Mouse (Mus musculus) gastrocnemius, adult 8-10 months (tissue): ENCODE data around the gene Gm1979. TPM values are rescaled to one million over a fixed set of nuclear protein-coding genes. Genes with fewer than 3 reads are reported as not detected.
"Not testable (repeated sequence)": the region's sequence is repeated elsewhere in the genome, so short reads cannot be mapped to it uniquely, and the experiment has no call there.

Experiments used
- DNase-seq, 2 experiments: peaks; one replicate each; pipeline ENCODE4 v3.0.0; 2022; ENCODE audit warnings: low spot score in 2 of 2
- total RNA-seq, 4 experiments: library from RNA; stranded (reverse); gene quantifications; 2 replicates each; pipeline ENCODE4 v1.2.4; 2022

The Gm1979 gene
- total RNA-seq = not detected

DNA sequence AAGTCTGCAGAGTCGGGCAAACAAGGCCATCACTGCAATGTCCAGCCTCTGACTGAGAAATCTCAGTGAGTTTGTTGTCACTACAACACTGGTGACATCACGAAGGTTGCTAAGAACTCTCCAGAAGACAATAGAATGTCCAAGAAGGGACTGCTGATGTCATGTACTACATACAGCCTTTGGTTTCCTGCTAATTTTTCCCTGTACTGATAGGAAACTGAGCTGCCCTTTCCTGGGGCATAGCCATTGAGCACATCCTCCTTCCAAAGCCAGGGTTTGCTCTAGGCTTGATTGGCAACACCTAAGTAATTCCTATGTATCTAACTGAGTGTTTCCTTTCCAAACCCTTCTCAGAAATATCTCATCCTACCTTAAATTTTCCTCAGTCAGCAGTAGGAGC is at the start of gene Gm1979:
Gm1979 (minus strand) TSS at position 101 of the 400 bp plus-strand sequence.
- DNase-seq = not testable (repeated sequence)

DNA sequence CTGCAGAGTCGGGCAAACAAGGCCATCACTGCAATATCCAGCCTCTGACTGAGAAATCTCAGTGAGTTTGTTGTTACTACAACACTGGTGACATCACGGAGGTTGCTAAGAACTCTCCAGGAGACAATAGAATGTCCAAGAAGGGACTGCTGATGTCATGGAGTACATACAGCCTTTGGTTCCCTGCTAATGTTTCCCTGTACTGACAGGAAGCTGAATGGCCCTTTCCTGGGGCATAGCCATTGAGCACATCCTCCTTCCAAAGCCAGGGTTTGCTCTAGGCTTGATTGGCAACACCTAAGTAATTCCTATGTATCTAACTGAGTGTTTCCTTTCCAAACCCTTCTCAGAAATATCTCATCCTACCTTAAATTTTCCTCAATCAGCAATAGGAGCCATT is 34.9 kb upstream of the Gm1979 start, which contains the start of gene Speer4a:
Speer4a (minus strand) TSS at position 101 of the 400 bp plus-strand sequence.
- not testable (repeated sequence) for DNase-seq

DNA sequence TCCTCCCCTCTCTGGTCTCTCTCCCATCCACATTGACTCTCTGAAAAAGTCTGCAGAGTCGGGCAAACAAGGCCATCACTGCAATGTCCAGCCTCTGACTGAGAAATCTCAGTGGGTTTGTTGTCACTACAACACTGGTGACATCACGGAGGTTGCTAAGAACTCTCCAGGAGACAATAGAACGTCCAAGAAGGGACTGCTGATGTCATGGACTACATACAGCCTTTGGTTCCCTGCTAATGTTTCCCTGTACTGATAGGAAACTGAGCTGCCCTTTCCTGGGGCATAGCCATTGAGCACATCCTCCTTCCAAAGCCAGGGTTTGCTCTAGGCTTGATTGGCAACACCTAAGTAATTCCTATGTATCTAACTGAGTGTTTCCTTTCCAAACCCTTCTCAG is 18.2 kb upstream of the Gm1979 start, which contains the start of gene Gm5862:
Gm5862 (minus strand) TSS at position 101 of the 400 bp plus-strand sequence.
- not testable (repeated sequence) for DNase-seq

DNA sequence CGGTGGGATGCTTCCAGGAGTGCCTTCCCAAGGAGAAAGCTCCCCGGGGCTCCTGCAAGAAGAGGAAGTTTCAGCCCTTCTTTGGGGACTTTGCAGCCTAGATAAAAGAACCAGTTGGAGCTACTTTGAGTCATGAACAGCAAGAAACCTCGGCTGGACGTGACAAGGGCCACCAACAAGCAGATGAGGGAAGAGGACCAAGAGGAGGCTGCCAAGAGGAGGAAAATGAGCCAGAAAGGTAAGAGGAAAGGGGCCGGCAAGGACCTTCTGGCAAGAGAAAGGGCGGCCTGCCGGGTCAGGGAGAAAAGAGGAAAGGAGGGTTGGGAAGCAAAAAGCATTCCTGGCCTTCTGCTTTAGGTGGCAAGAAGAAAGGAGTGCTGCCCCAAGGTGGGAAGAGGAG is 3.1 kb upstream of the Gm1979 start:
- not testable (repeated sequence) for DNase-seq

DNA sequence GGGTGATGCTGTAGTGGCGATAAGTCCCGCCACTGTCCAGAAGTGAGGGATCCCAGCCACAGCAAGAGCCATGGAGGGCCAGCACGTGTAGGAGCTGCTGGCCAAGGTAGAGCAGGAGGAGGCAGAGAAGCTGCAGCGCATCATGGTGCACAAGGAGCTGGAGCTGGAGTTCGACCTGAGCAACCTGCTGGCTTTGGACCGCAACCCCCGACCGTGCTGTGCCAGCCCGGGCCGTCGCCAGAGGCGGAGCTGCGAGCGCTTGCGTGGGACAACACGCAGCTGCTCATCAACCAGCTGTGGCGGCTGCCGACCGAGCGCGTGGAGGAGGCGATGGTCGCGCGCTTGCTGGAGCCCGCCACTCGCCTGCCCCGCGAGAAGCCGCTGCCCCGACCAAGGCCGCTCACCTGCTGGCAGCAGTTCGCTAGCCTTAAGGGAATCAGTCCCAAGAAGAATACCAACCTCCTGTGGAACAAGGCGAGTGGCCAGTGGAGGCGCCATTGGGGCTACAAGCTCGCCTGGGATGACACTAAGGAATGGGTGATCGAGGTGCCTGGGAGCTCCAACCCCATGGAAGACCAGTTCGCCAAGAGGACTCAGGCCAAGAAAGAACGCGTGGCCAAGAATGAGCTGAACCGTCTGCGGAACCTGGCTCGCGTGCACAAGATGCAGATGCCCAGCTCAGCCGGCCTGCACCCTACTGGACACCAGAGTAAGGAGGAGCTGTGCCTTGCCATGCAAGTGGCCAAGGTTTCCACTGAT is 2.5 kb upstream of the Gm1979 start:
- DNase-seq = not testable (repeated sequence)

DNA sequence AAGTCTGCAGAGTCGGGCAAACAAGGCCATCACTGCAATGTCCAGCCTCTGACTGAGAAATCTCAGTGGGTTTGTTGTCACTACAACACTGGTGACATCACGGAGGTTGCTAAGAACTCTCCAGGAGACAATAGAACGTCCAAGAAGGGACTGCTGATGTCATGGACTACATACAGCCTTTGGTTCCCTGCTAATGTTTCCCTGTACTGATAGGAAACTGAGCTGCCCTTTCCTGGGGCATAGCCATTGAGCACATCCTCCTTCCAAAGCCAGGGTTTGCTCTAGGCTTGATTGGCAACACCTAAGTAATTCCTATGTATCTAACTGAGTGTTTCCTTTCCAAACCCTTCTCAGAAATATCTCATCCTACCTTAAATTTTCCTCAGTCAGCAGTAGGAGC is 16.0 kb downstream of the Gm1979 start, which contains the start of gene Gm21698:
Gm21698 (minus strand) TSS at position 101 of the 400 bp plus-strand sequence.
- not testable (repeated sequence) for DNase-seq

DNA sequence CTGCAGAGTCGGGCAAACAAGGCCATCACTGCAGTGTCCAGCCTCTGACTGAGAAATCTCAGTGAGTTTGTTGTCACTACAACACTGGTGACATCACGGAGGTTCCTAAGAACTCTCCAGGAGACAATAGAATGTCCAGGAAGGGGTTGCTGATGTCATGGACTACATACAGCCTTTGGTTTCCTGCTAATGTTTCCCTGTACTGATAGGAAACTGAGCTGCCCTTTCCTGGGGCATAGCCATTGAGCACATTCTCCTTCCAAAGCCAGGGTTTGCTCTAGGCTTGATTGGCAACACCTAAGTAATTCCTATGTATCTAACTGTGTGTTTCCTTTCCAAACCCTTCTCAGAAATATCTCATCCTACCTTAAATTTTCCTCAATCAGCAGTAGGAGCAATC is 32.0 kb downstream of the Gm1979 start, which contains the start of gene Gm21680:
Gm21680 (minus strand) TSS at position 101 of the 400 bp plus-strand sequence.
- not testable (repeated sequence) for DNase-seq

DNA sequence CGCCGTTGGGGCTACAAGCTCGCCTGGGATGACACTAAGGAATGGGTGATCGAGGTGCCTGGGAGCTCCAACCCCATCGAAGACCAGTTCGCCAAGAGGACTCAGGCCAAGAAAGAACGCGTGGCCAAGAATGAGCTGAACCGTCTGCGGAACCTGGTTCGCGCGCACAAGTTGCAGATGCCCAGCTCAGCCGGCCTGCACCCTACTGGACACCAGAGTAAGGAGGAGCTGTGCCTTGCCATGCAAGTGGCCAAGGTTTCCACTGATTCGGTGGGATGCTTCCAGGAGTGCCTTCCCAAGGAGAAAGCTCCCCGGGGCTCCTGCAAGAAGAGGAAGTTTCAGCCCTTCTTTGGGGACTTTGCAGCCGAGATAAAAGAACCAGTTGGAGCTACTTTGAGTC is 47.5 kb downstream of the Gm1979 start:
- DNase-seq = not testable (repeated sequence)

DNA sequence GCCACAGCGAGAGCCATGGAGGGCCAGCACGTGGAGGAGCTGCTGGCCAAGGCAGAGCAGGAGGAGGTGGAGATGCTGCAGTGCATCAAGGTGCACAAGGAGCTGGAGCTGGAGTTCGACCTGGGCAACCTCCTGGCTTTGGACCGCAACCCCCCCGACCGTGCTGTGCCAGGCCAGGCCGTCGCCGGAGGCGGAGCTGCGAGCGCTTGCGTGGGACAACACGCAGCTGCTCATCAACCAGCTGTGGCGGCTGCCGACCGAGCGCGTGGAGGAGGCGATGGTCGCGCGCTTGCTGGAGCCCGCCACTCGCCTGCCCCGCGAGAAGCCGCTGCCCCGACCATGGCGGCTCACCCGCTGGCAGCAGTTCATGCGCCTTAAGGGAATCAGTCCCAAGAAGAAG is 48.0 kb downstream of the Gm1979 start:
- not testable (repeated sequence) for DNase-seq

DNA sequence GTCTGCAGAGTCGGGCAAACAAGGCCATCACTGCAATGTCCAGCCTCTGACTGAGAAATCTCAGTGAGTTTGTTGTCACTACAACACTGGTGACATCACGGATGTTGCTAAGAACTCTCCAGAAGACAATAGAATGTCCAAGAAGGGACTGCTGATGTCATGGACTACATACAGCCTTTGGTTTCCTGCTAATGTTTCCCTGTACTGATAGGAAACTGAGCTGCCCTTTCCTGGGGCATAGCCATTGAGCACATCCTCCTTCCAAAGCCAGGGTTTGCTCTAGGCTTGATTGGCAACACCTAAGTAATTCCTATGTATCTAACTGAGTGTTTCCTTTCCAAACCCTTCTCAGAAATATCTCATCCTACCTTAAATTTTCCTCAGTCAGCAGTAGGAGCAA is 50.3 kb downstream of the Gm1979 start, which contains the start of gene Gm21671:
Gm21671 (minus strand) TSS at position 101 of the 400 bp plus-strand sequence.
- not testable (repeated sequence) for DNase-seq

Other genes with a start within 250 kb of the Gm1979 start
- 10 to 100 TPM in 3 of 4 experiments, 1 to 10 TPM in 1; 7.9 to 28.0 (median 20.0) TPM for gene Actr3b, start 244.8 kb downstream of the Gm1979 start, total RNA-seq
- gene Gm21663, start 62.4 kb downstream of the Gm1979 start, total RNA-seq = not detected
- gene Gm21671, start 50.4 kb downstream of the Gm1979 start, total RNA-seq = not detected
- gene Gm21680, start 32.1 kb downstream of the Gm1979 start, total RNA-seq = not detected
- gene Gm21698, start 16.1 kb downstream of the Gm1979 start, total RNA-seq = not detected
- not detected for gene Gm5862, start 18.1 kb upstream of the Gm1979 start, total RNA-seq
- gene Speer4a, start 34.8 kb upstream of the Gm1979 start, total RNA-seq = not detected
- gene Gm7347, start 53.8 kb upstream of the Gm1979 start, total RNA-seq = not detected
- not detected for gene Gm10471, start 84.5 kb upstream of the Gm1979 start, total RNA-seq
- not detected for gene 5031410I06Rik, start 100.6 kb upstream of the Gm1979 start, total RNA-seq
- not detected for gene Gm10220, start 116.6 kb upstream of the Gm1979 start, total RNA-seq